Mouse (Mus musculus) kidney, postnatal 14 days (tissue): ENCODE data around the gene Odf3b.
A peak's percentile ranks its signal among the peaks of the same experiment; 100 is the strongest.

Source experiments
- DNase-seq: peaks from one replicate; pipeline ENCODE4 v3.0.0; 2022; ENCODE audit warnings: mixed read lengths

Gene Odf3b

GRCm38 (mm10) chr15:89374801-89375534 is 4.1 kb downstream of the Odf3b start:
- no peak for DNase-seq

- no peak for DNase-seq
Measured at GRCm38 (mm10) chr15:89374340-89374739, 4.7 kb downstream of the Odf3b start.

- DNase-seq: peak; percentile 93
Measured at GRCm38 (mm10) chr15:89373762-89374248, 5.3 kb downstream of the Odf3b start, which contains the start of gene Sco2. Gene Sco2 (minus strand): TSS chr15:89373846.

- DNase-seq: peak; percentile 91
Measured at GRCm38 (mm10) chr15:89373027-89373761, 5.9 kb downstream of the Odf3b start.

- no peak for DNase-seq
Measured at GRCm38 (mm10) chr15:89372536-89372935, 6.5 kb downstream of the Odf3b start.

- DNase-seq: no peak
Measured at GRCm38 (mm10) chr15:89372068-89372467, 7.0 kb downstream of the Odf3b start.

GRCm38 (mm10) chr15:89365141-89365551 is 13.9 kb downstream of the Odf3b start:
- no peak for DNase-seq

- DNase-seq: no peak
Measured at GRCm38 (mm10) chr15:89363051-89363450, 16.0 kb downstream of the Odf3b start.

GRCm38 (mm10) chr15:89358784-89359183 is 20.3 kb downstream of the Odf3b start:
- DNase-seq: no peak

- DNase-seq: peak; percentile 89
Measured at GRCm38 (mm10) chr15:89356372-89356771, 22.7 kb downstream of the Odf3b start.

- peak; percentile 97 for DNase-seq
Measured at GRCm38 (mm10) chr15:89355241-89356187, 23.6 kb downstream of the Odf3b start, which contains the start of the genes Lmf2 and Ncaph2. Gene Lmf2 (minus strand): TSS chr15:89355659. Gene Ncaph2 (plus strand): TSS chr15:89355719.

GRCm38 (mm10) chr15:89354455-89354854 is 24.6 kb downstream of the Odf3b start:
- DNase-seq: no peak

GRCm38 (mm10) chr15:89353837-89354236 is 25.2 kb downstream of the Odf3b start:
- no peak for DNase-seq

GRCm38 (mm10) chr15:89352795-89353194 is 26.3 kb downstream of the Odf3b start:
- no peak for DNase-seq

- no peak for DNase-seq
Measured at GRCm38 (mm10) chr15:89352054-89352453, 27.0 kb downstream of the Odf3b start.

- no peak for DNase-seq
Measured at GRCm38 (mm10) chr15:89351302-89351701, 27.8 kb downstream of the Odf3b start.

- no peak for DNase-seq
Measured at GRCm38 (mm10) chr15:89350447-89350846, 28.6 kb downstream of the Odf3b start.

- no peak for DNase-seq
Measured at GRCm38 (mm10) chr15:89343325-89343724, 35.8 kb downstream of the Odf3b start.

- no peak for DNase-seq
Measured at GRCm38 (mm10) chr15:89341678-89342077, 37.4 kb downstream of the Odf3b start.

- no peak for DNase-seq
Measured at GRCm38 (mm10) chr15:89340136-89340535, 38.9 kb downstream of the Odf3b start.

- no peak for DNase-seq
Measured at GRCm38 (mm10) chr15:89339696-89340095, 39.4 kb downstream of the Odf3b start.

- no peak for DNase-seq
Measured at GRCm38 (mm10) chr15:89336422-89336821, 42.7 kb downstream of the Odf3b start.
